Mouse (Mus musculus): ENCODE results near the gene Tmc1. TPM values are rescaled to one million over a fixed set of nuclear protein-coding genes. Genes with fewer than 3 reads are reported as not detected.

Gene Tmc1
- 0.09 and 0.16 TPM in 2 replicates for polyA plus RNA-seq (2015; fragmentation: Nextera tagmentation; extraction: Ambion mirVana)

- H3K9me3 ChIP-seq (replicated peaks; ENCODE audit: control insufficient read depth, low read length, poor library complexity, severe bottlenecking), result peaks cover 10% of the 10 kb centered on the region; the same call in 1 of the 2 replicates
- no peak within 1 kb of the TSS for H3K27ac ChIP-seq (ENCODE audit: low read length)
- H3K9ac ChIP-seq (ENCODE audit: low read depth, low read length), result no peak within 1 kb of the TSS
- H3K4me3 ChIP-seq (ENCODE audit: low read depth, low read length), result no peak within 1 kb of the TSS
- ATAC-seq, result no peak
- no peaks in the 10 kb centered on the region for H3K36me3 ChIP-seq (ENCODE audit: control insufficient read depth, insufficient read depth, low read length)
- H3K4me2 ChIP-seq (ENCODE audit: low read length), result no peak within 1 kb of the TSS
- H3K27me3 ChIP-seq (ENCODE audit: control insufficient read depth, insufficient read depth, low read depth, low read length), result no peaks in the 10 kb centered on the region
- WGBS, result 89% methylated on average over 6 of the region's 6 CpGs
- H3K4me1 ChIP-seq (ENCODE audit: control insufficient read depth, insufficient read depth, low read length), result no peaks in the 10 kb centered on the region
Observed at GRCm38 (mm10) chr19:20953874-20954273, at the start of gene Tmc1. Gene Tmc1, minus strand, starts transcription at chr19:20954202.

DNA sequence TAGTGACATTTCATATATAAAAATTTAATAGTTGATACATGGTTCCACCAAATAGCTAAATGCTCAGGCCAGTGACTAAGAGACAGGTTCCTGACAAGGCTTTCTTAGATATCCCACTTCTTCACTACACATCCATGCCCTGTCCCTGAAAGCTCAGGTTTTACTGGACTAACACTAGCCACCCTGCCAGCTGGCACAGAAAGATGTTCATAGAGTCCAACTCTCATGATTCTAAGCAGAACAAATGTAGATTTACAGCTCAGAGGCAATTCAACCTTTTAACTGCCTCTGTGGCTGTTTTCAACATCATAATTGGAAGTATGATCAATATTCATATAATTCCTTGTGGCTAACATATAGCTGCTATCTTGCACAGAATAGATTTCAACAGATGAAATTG lies 47.5 kb upstream of the Tmc1 start:
- Histone ChIP-seq H3K9ac (ENCODE audit: low read depth, low read length) (no peak overlapping the region), H3K4me1 (ENCODE audit: control insufficient read depth, insufficient read depth, low read length) (no peaks in the 10 kb centered on the region)
- ATAC-seq, result no peak

GRCm38 (mm10) chr19:20979244-20979643 lies 25.2 kb upstream of the Tmc1 start:
- Histone ChIP-seq H3K4me1 (ENCODE audit: control insufficient read depth, insufficient read depth, low read length) (no peaks in the 10 kb centered on the region), H3K27me3 (ENCODE audit: control insufficient read depth, insufficient read depth, low read depth, low read length) (no peaks in the 10 kb centered on the region), H3K36me3 (ENCODE audit: control insufficient read depth, insufficient read depth, low read length) (no peaks in the 10 kb centered on the region), H3K9me3 (replicated peaks; ENCODE audit: control insufficient read depth, low read length, poor library complexity, severe bottlenecking) (no peaks in the 10 kb centered on the region), H3K27ac (ENCODE audit: low read length) (no peak overlapping the region), H3K4me2 (ENCODE audit: low read length) (no peak overlapping the region), H3K4me3 (ENCODE audit: low read depth, low read length) (no peak overlapping the region), H3K9ac (ENCODE audit: low read depth, low read length) (no peak overlapping the region)
- 98% methylated on average over 2 of the region's 2 CpGs for WGBS
- ATAC-seq, result no peak

More for the DNA sequence above, 47.5 kb upstream of the Tmc1 start:
- Histone ChIP-seq H3K4me2 (ENCODE audit: low read length) (no peak overlapping the region), H3K4me3 (ENCODE audit: low read depth, low read length) (no peak overlapping the region), H3K9me3 (replicated peaks; ENCODE audit: control insufficient read depth, low read length, poor library complexity, severe bottlenecking) (no peaks in the 10 kb centered on the region), H3K36me3 (ENCODE audit: control insufficient read depth, insufficient read depth, low read length) (no peaks in the 10 kb centered on the region), H3K27me3 (ENCODE audit: control insufficient read depth, insufficient read depth, low read depth, low read length) (no peaks in the 10 kb centered on the region), H3K27ac (ENCODE audit: low read length) (no peak overlapping the region)

DNA sequence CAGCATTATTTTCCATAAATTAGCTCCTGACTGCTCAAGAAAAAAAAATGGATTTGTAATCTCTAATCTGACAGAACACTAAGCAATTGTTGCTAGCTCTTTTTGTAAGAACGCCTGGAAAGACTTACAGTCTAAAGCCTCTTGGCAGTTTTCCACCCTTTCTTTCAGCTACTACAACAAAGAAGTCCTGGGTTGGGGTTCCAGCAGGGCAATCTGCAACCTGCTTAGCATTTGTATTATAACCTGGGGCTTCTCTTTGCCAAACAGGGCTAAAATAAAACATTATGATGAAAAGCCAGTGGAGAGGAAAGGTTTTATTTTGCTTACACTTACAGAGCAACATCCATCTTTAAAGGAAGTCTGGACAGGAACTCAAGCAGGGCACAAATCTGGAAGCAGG lies 24.1 kb upstream of the Tmc1 start:
- no peaks in the 10 kb centered on the region for H3K9me3 ChIP-seq (replicated peaks; ENCODE audit: control insufficient read depth, low read length, poor library complexity, severe bottlenecking)
- H3K36me3 ChIP-seq (ENCODE audit: control insufficient read depth, insufficient read depth, low read length), result no peaks in the 10 kb centered on the region
- H3K27me3 ChIP-seq (ENCODE audit: control insufficient read depth, insufficient read depth, low read depth, low read length), result no peaks in the 10 kb centered on the region
- H3K4me3 ChIP-seq (ENCODE audit: low read depth, low read length), result no peak overlapping the region
- H3K27ac ChIP-seq (ENCODE audit: low read length), result no peak overlapping the region
- ATAC-seq, result no peak
- H3K4me1 ChIP-seq (ENCODE audit: control insufficient read depth, insufficient read depth, low read length), result no peaks in the 10 kb centered on the region
- H3K9ac ChIP-seq (ENCODE audit: low read depth, low read length), result no peak overlapping the region
- H3K4me2 ChIP-seq (ENCODE audit: low read length), result no peak overlapping the region
- 6% methylated on average over 1 of the region's 1 CpGs for WGBS

- no peak for ATAC-seq
- WGBS, result 100% methylated on average over 1 of the region's 1 CpGs
Observed at GRCm38 (mm10) chr19:20971926-20972325, 17.9 kb upstream of the Tmc1 start.

GRCm38 (mm10) chr19:20954815-20955214 lies 813 bp upstream of the Tmc1 start:
- H3K27ac ChIP-seq (ENCODE audit: low read length), result no peak overlapping the region
- H3K4me3 ChIP-seq (ENCODE audit: low read depth, low read length), result no peak overlapping the region
- no peaks in the 10 kb centered on the region for H3K4me1 ChIP-seq (ENCODE audit: control insufficient read depth, insufficient read depth, low read length)
- peaks cover 10% of the 10 kb centered on the region; the same call in 1 of the 2 replicates for H3K9me3 ChIP-seq (replicated peaks; ENCODE audit: control insufficient read depth, low read length, poor library complexity, severe bottlenecking)
- no peaks in the 10 kb centered on the region for H3K36me3 ChIP-seq (ENCODE audit: control insufficient read depth, insufficient read depth, low read length)
- no peak overlapping the region for H3K9ac ChIP-seq (ENCODE audit: low read depth, low read length)
- H3K27me3 ChIP-seq (ENCODE audit: control insufficient read depth, insufficient read depth, low read depth, low read length), result no peaks in the 10 kb centered on the region
- 85% methylated on average over 5 of the region's 5 CpGs for WGBS
- H3K4me2 ChIP-seq (ENCODE audit: low read length), result no peak overlapping the region
- no peak for ATAC-seq

More at GRCm38 (mm10) chr19:20971926-20972325, 17.9 kb upstream of the Tmc1 start:
- no peak overlapping the region for H3K4me2 ChIP-seq (ENCODE audit: low read length)
- no peak overlapping the region for H3K27ac ChIP-seq (ENCODE audit: low read length)
- no peaks in the 10 kb centered on the region for H3K36me3 ChIP-seq (ENCODE audit: control insufficient read depth, insufficient read depth, low read length)
- H3K9ac ChIP-seq (ENCODE audit: low read depth, low read length), result no peak overlapping the region
- H3K4me3 ChIP-seq (ENCODE audit: low read depth, low read length), result no peak overlapping the region
- no peaks in the 10 kb centered on the region for H3K9me3 ChIP-seq (replicated peaks; ENCODE audit: control insufficient read depth, low read length, poor library complexity, severe bottlenecking)
- no peaks in the 10 kb centered on the region for H3K4me1 ChIP-seq (ENCODE audit: control insufficient read depth, insufficient read depth, low read length)
- no peaks in the 10 kb centered on the region for H3K27me3 ChIP-seq (ENCODE audit: control insufficient read depth, insufficient read depth, low read depth, low read length)

DNA sequence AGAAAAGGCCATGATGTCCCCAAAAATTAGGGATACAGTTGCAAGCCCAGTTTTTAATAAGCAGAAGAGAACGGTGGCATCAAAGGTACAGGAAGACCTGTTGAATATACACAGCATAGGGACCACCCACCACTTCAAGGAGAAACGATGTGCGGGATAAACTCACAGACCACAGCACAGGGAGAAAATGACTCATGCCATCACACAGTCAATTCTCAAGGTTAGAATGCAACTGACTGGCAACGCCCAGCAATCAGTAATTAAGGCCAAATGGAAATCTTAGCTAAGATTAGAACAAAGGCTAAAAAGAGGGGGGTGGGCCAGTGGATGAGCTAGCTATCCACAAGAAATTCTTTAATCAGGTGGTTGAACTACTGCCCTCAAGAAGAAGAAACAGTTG lies 9.6 kb downstream of the Tmc1 start:
- Histone ChIP-seq H3K4me2 (ENCODE audit: low read length) (no peak overlapping the region), H3K9ac (ENCODE audit: low read depth, low read length) (no peak overlapping the region), H3K4me3 (ENCODE audit: low read depth, low read length) (no peak overlapping the region), H3K36me3 (ENCODE audit: control insufficient read depth, insufficient read depth, low read length) (no peaks in the 10 kb centered on the region), H3K4me1 (ENCODE audit: control insufficient read depth, insufficient read depth, low read length) (no peaks in the 10 kb centered on the region), H3K9me3 (replicated peaks; ENCODE audit: control insufficient read depth, low read length, poor library complexity, severe bottlenecking) (no peaks in the 10 kb centered on the region), H3K27ac (ENCODE audit: low read length) (no peak overlapping the region), H3K27me3 (ENCODE audit: control insufficient read depth, insufficient read depth, low read depth, low read length) (no peaks in the 10 kb centered on the region)
- 71% methylated on average over 4 of the region's 4 CpGs for WGBS
- ATAC-seq, result no peak

GRCm38 (mm10) chr19:20924282-20924681 lies 29.7 kb downstream of the Tmc1 start:
- no peaks in the 10 kb centered on the region for H3K27me3 ChIP-seq (ENCODE audit: control insufficient read depth, insufficient read depth, low read depth, low read length)
- WGBS, result 48% methylated on average over 7 of the region's 7 CpGs

DNA sequence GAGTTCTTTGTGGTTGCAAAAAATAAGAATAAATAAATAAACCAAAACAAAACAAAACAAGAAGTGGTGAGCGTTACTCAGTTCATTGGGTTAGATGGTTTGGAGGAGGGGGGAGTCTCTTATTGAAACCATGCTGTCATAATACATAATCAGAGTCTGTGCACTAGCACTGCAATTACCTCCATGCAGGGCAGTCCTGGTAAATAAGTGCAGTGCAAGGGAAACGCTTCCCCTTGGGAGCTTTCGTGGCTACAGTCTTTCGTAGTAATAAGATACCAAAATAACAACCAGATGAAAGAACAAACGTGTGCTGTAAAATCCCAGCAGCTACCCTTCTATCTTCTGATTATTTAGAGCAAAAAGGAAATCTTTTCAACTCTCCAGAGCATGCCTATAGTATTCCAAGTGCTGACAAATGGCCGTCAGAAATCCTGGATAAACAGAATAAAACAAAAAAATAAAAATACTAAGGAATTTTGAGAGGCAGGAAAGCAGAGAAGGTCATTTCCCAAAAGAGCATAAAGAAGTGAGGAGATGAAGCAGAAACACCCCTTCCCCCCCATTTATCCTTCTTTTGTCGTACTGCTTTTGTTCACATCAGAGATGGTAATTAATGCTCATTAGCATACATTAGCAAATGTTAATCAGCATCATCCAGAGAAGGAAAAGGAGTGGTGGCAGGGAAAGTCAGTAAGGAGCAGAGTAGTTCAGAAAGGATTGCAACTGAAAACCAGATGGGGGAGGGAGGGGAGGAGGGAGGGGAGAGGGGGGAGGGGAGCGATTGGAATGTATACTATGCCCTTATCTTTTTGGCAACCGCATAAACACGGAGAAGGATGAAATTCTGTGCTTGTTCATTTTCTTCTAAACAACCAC lies 30.4 kb downstream of the Tmc1 start:
- Histone ChIP-seq H3K9ac (ENCODE audit: low read depth, low read length) (no peak overlapping the region), H3K4me3 (ENCODE audit: low read depth, low read length) (peak overlapping the region; percentile 16), H3K9me3 (replicated peaks; ENCODE audit: control insufficient read depth, low read length, poor library complexity, severe bottlenecking) (no peaks in the 10 kb centered on the region), H3K27ac (ENCODE audit: low read length) (peak overlapping the region; percentile 73), H3K36me3 (ENCODE audit: control insufficient read depth, insufficient read depth, low read length) (no peaks in the 10 kb centered on the region), H3K4me1 (ENCODE audit: control insufficient read depth, insufficient read depth, low read length) (peaks cover 10% of the 10 kb centered on the region; the same call in 1 of the 2 replicates), H3K4me2 (ENCODE audit: low read length) (peak overlapping the region; percentile 40), H3K27me3 (ENCODE audit: control insufficient read depth, insufficient read depth, low read depth, low read length) (no peaks in the 10 kb centered on the region)
- 5% methylated on average over 10 of the region's 10 CpGs for WGBS
- peak; percentile 90 for ATAC-seq

More at GRCm38 (mm10) chr19:20924282-20924681, 29.7 kb downstream of the Tmc1 start:
- H3K4me1 ChIP-seq (ENCODE audit: control insufficient read depth, insufficient read depth, low read length), result peaks cover 10% of the 10 kb centered on the region; the same call in 1 of the 2 replicates
- H3K4me2 ChIP-seq (ENCODE audit: low read length), result peak overlapping the region; percentile 40; the same call in 1 of the 2 replicates
- H3K4me3 ChIP-seq (ENCODE audit: low read depth, low read length), result no peak overlapping the region
- no peaks in the 10 kb centered on the region for H3K9me3 ChIP-seq (replicated peaks; ENCODE audit: control insufficient read depth, low read length, poor library complexity, severe bottlenecking)
- H3K9ac ChIP-seq (ENCODE audit: low read depth, low read length), result no peak overlapping the region
- H3K36me3 ChIP-seq (ENCODE audit: control insufficient read depth, insufficient read depth, low read length), result no peaks in the 10 kb centered on the region
- ATAC-seq, result peak; percentile 29; the same call in 1 of the 2 replicates
- H3K27ac ChIP-seq (ENCODE audit: low read length), result no peak overlapping the region
